Mouse (Mus musculus): Measurements from ENCODE around the gene Rpl19.
A peak's percentile ranks its signal among the peaks of the same experiment; 100 is the strongest.

Rpl19 gene

GRCm38 (mm10) chr11:98022555-98023371 is 3.7 kb upstream of the Rpl19 start, which contains the start of gene Cacnb1:
TSS of gene Cacnb1 (minus strand) at chr11:98023034.
- peak; percentile 79 to 85 for DNase-seq

- DNase-seq, result no peak
These were observed 2.0 kb upstream of the Rpl19 start for GRCm38 (mm10) chr11:98024516-98024915.

GRCm38 (mm10) chr11:98026248-98026569 is 301 bp upstream of the Rpl19 start:
- DNase-seq, result no peak

GRCm38 (mm10) chr11:98027297-98027688 is 783 bp downstream of the Rpl19 start:
- no peak for DNase-seq

GRCm38 (mm10) chr11:98027785-98028184 is 1.3 kb downstream of the Rpl19 start:
- no peak for DNase-seq

GRCm38 (mm10) chr11:98030701-98031442 is 4.4 kb downstream of the Rpl19 start:
- DNase-seq, result no peak

GRCm38 (mm10) chr11:98031443-98031770 is 4.9 kb downstream of the Rpl19 start:
- DNase-seq, result peak; percentile 68 to 84

- no peak for DNase-seq
These were observed 7.6 kb downstream of the Rpl19 start for GRCm38 (mm10) chr11:98034061-98034460.

- peak in 1 of 2 experiments; percentile 71 for DNase-seq
These were observed 8.3 kb downstream of the Rpl19 start for GRCm38 (mm10) chr11:98034840-98035239.

GRCm38 (mm10) chr11:98035977-98036377 is 9.5 kb downstream of the Rpl19 start:
- DNase-seq, result peak; percentile 37 to 65

- peak; percentile 30 to 43 for DNase-seq
These were observed 11.4 kb downstream of the Rpl19 start for GRCm38 (mm10) chr11:98037871-98038270.

- DNase-seq, result no peak
These were observed 14.5 kb downstream of the Rpl19 start for GRCm38 (mm10) chr11:98040975-98041374.

GRCm38 (mm10) chr11:98042741-98043140 is 16.2 kb downstream of the Rpl19 start:
- DNase-seq, result no peak

- no peak for DNase-seq
These were observed 17.6 kb downstream of the Rpl19 start for GRCm38 (mm10) chr11:98044074-98044473.

GRCm38 (mm10) chr11:98045596-98045995 is 19.1 kb downstream of the Rpl19 start:
- DNase-seq, result no peak

- DNase-seq, result no peak
These were observed 20.0 kb downstream of the Rpl19 start for GRCm38 (mm10) chr11:98046466-98046865.

- DNase-seq, result no peak
These were observed 21.2 kb downstream of the Rpl19 start for GRCm38 (mm10) chr11:98047745-98048144.

- DNase-seq, result no peak
These were observed 23.4 kb downstream of the Rpl19 start for GRCm38 (mm10) chr11:98049672-98050519.

GRCm38 (mm10) chr11:98050520-98050815 is 24.0 kb downstream of the Rpl19 start:
- no peak for DNase-seq

- DNase-seq, result no peak
These were observed 24.4 kb downstream of the Rpl19 start for GRCm38 (mm10) chr11:98050940-98051339.

- no peak for DNase-seq
These were observed 25.2 kb downstream of the Rpl19 start for GRCm38 (mm10) chr11:98051611-98052128.

- peak; percentile 29 to 38 for DNase-seq
These were observed 25.8 kb downstream of the Rpl19 start for GRCm38 (mm10) chr11:98052129-98052988.

Measured in lung, postnatal 4 days (tissue).